Mouse (Mus musculus) hindbrain, embryonic 13.5 days (tissue): ENCODE results near the gene Mdh1. TPM values are rescaled to one million over a fixed set of nuclear protein-coding genes. Genes with fewer than 3 reads are reported as not detected.
"Not testable (repeated sequence)": the region's sequence is repeated elsewhere in the genome, so short reads cannot be mapped to it uniquely, and the experiment has no call there.

Experiments
- ATAC-seq: fragments of 200-750 bp; cut with Nextera tagmentation; 2 replicates; pipeline ENCODE4 v1.8.0; 2017; ENCODE audit warnings: moderate TSS enrichment; ENCODE audit not compliant: low FRiP score
- H3K27ac ChIP-seq: fragments of 300-500 bp; sonication (generic); 2 replicates; pipeline ENCODE4 v1.5.1; 2015; ENCODE audit warnings: inconsistent platforms, mild to moderate bottlenecking, moderate library complexity
- H3K27me3 ChIP-seq: fragments of 300-500 bp; sonication (generic); 2 replicates; pipeline ENCODE4 v1.6.1; 2015; ENCODE audit warnings: mild to moderate bottlenecking, inconsistent platforms
- H3K36me3 ChIP-seq: fragments of 300-500 bp; sonication (generic); 2 replicates; pipeline ENCODE4 v1.6.1; 2015; ENCODE audit warnings: mild to moderate bottlenecking, inconsistent platforms
- H3K4me1 ChIP-seq: fragments of 300-500 bp; sonication (generic); replicated peaks from 2 replicates; pipeline ENCODE4 v1.6.1; 2015; ENCODE audit warnings: inconsistent platforms
- H3K4me2 ChIP-seq: fragments of 300-500 bp; sonication (generic); 2 replicates; pipeline ENCODE4 v1.6.1; 2015; ENCODE audit warnings: inconsistent platforms, mild to moderate bottlenecking, moderate library complexity
- H3K4me3 ChIP-seq: fragments of 300-500 bp; sonication (generic); 2 replicates; pipeline ENCODE4 v1.5.1; 2015; ENCODE audit warnings: mild to moderate bottlenecking, inconsistent platforms
- H3K9ac ChIP-seq: fragments of 300-500 bp; sonication (generic); 2 replicates; pipeline ENCODE4 v1.6.1; 2015; ENCODE audit warnings: mild to moderate bottlenecking, inconsistent platforms
- H3K9me3 ChIP-seq: fragments of 300-500 bp; sonication (generic); 2 replicates; pipeline ENCODE4 v1.6.1; 2016; ENCODE audit warnings: inconsistent platforms
- WGBS: fragments of 180-500 bp; shearing (Covaris S2); methylation state at CpG from one replicate; pipeline ENCODE4 v1.1.7; 2015; 5-methylcytosine and 5-hydroxymethylcytosine counted together
- microRNA-seq: library from miRNA; unstranded; fragments of <30 nt; microRNA quantifications from one replicate; pipeline ENCODE4, GENCODE M21; 2016
- polyA plus RNA-seq: library from polyadenylated mRNA; unstranded; fragments of >200 nt; fragmentation: Nextera tagmentation; extraction: Ambion mirVana; gene quantifications from 2 replicates; pipeline ENCODE4 v1.2.1, GENCODE M21; 2015

The Mdh1 gene
- polyA plus RNA-seq, 1 experiment from 2014 or later, result 454 TPM

- Histone ChIP-seq H3K9ac (no peak overlapping the region), H3K36me3 (no peaks in the 10 kb centered on the region), H3K4me2 (no peak overlapping the region), H3K27ac (no peak overlapping the region), H3K9me3 (no peaks in the 10 kb centered on the region), H3K27me3 (no peaks in the 10 kb centered on the region), H3K4me1 (no peaks in the 10 kb centered on the region), H3K4me3 (no peak overlapping the region)
- WGBS, result 94% methylated on average over 2 of the region's 2 CpGs
- ATAC-seq, result no peak
These were observed 31.5 kb downstream of the Mdh1 start for GRCm38 (mm10) chr11:21540622-21541021.

DNA sequence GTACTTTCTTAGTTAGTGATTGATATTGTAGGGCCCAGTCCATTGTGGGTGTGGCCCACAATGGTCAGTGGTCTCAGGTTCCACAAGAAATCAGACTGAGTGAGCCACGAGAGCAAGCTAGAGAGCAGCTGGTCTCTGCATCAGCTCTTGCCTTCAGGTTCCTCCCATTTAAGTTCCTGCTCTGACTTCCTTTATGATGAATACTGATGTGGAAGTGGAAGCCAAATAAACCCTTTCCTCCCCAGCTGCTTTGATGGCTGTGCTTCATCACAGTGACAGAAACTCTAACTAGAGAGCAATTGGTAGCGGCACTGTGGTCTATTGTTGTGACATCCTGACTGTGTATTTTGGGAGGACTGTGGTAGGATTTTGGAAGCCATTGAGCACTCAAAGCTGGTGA lies 32.1 kb downstream of the Mdh1 start:
- Histone ChIP-seq H3K36me3 (no peaks in the 10 kb centered on the region), H3K27ac (no peak overlapping the region), H3K4me3 (no peak overlapping the region), H3K9ac (no peak overlapping the region), H3K4me1 (no peaks in the 10 kb centered on the region), H3K4me2 (no peak overlapping the region), H3K27me3 (no peaks in the 10 kb centered on the region), H3K9me3 (no peaks in the 10 kb centered on the region)
- ATAC-seq, result no peak
- 80% methylated on average over 2 of the region's 2 CpGs for WGBS

DNA sequence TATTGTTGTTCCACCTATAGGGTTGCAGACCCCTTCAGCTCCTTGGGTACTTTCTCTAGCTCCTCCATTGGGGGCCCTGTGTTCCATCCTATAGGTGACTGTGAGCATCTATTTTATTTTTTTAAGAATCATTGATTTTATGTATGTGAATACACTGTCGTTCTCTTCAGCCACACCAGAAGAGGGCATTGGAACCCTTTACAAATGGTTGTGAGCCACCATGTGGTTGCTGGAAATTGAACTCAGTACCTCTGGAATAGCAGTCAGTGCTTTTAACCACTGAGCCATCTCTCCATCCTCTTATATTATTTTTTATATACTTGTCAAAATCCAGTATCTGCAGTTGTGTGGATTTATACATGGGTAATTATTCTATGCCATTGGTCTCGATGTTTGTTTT lies 41.3 kb downstream of the Mdh1 start:
- not testable (repeated sequence) for H3K36me3 ChIP-seq, H3K4me3 ChIP-seq, ATAC-seq, H3K27ac ChIP-seq, H3K4me1 ChIP-seq, H3K4me2 ChIP-seq, H3K9me3 ChIP-seq, H3K27me3 ChIP-seq, H3K9ac ChIP-seq
- 91% methylated on average over 2 of the region's 2 CpGs for WGBS

DNA sequence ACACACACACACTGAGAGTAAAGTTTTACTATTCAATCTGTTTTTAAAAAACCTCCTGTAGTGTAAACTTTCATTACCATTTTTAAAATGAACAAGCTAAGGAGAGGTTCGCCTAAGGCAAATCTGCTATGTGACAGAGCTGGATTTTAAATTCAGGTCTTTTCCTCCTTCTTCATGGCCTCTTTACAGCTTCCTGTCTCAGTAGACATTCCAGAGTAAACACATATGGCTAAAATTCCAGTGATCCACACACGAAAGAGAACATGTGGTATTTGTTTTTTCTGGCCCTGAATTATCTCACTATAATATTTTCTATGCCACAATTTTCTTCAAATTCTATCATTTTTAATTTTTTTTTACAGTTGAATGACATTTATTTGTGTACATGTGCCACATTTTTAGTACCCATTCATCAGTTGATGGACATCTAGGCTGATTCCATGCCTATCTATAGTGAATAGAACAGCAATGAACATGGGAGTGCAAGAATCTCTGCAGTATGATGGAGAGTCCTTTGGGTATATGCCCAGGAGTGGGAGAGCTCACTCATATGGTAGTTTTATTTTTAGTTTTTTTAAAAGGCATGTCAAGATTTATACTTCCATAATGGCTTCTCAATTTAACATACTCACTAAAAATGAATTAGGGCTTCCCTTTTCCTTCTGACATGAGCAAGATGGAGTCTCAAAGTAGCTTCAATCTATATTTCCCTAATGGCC lies 43.3 kb downstream of the Mdh1 start:
- no peaks in the 10 kb centered on the region for H3K36me3 ChIP-seq
- no peak overlapping the region for H3K4me2 ChIP-seq

DNA sequence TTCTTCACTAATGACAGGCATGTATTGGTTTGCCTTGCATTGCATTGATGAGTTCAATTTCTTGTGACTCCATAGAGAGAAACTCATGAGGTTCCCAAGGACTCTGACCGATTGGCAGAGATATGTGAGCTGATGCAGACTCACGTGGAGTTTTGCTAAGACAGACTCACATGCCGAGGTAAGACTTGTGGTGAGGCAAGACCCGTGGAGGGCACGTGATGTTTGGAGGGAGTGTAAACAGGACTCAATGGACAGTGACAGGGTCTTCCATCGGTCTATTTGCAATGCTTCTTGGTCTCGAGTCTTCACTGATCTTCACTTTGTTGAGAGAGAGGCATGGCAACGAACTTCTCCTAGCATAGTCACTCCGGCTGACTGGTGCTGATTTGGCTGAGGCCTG lies 54.4 kb downstream of the Mdh1 start:
- Histone ChIP-seq H3K4me3 (no peak overlapping the region), H3K27me3 (no peaks in the 10 kb centered on the region), H3K27ac (no peak overlapping the region), H3K4me1 (no peaks in the 10 kb centered on the region), H3K9ac (no peak overlapping the region), H3K36me3 (no peaks in the 10 kb centered on the region), H3K9me3 (no peaks in the 10 kb centered on the region), H3K4me2 (no peak overlapping the region)
- no peak for ATAC-seq
- 94% methylated on average over 9 of the region's 9 CpGs for WGBS

More for the DNA sequence above, 43.3 kb downstream of the Mdh1 start:
- Histone ChIP-seq H3K4me1 (no peaks in the 10 kb centered on the region), H3K27ac (no peak overlapping the region), H3K4me3 (no peak overlapping the region), H3K9me3 (no peaks in the 10 kb centered on the region), H3K9ac (no peak overlapping the region), H3K27me3 (no peaks in the 10 kb centered on the region)
- 83% methylated on average over 2 of the region's 2 CpGs for WGBS
- ATAC-seq, result no peak

DNA sequence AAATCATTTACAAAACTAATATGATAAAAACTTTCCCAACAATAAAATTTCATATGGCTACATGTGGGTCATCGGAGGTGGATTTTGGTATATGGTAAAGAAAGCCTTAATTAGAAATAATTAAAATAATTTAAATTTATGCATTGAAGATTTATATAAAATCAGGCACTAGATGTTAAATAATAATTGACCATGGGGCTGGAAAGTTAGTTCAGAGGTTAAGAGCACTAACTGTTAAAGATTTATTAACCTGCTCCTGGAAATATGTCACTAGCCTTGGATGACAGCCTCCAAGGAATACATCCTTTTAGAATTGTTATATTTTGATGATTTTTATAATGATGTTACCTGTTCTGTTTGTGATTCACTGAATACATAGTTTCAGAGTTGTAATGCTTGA lies 55.8 kb downstream of the Mdh1 start:
- not testable (repeated sequence) for H3K27ac ChIP-seq, H3K27me3 ChIP-seq, H3K4me1 ChIP-seq, H3K9me3 ChIP-seq, H3K4me3 ChIP-seq, H3K9ac ChIP-seq, ATAC-seq, H3K4me2 ChIP-seq, H3K36me3 ChIP-seq
- 94% methylated on average over 1 of the region's 1 CpGs for WGBS

DNA sequence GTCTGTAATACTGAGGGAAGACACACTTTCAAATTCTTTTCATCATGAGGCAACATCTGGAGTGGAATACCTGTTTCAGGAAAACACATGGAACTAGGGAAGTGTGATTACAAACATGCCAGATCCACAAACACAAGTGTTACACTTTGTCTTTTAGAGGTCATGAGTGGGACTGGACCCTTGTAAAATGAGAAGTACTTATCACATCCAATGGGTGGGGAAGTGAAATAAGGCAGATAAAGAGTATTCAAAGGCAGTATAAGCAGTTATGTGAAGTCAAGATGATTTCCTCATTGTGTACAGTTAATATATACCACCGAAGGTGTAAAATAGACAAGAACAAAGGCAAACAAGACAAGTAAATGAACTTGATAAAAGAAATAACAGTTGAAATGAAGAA lies 61.6 kb downstream of the Mdh1 start:
- 94% methylated on average over 1 of the region's 1 CpGs for WGBS
- not testable (repeated sequence) for H3K4me1 ChIP-seq, H3K27me3 ChIP-seq, H3K9me3 ChIP-seq, H3K27ac ChIP-seq, H3K4me2 ChIP-seq, H3K36me3 ChIP-seq, H3K9ac ChIP-seq, ATAC-seq, H3K4me3 ChIP-seq

GRCm38 (mm10) chr11:21508713-21509112 lies 63.5 kb downstream of the Mdh1 start:
- H3K4me1 ChIP-seq, H3K9ac ChIP-seq, ATAC-seq, H3K4me2 ChIP-seq, H3K27ac ChIP-seq, H3K36me3 ChIP-seq, H3K4me3 ChIP-seq, H3K9me3 ChIP-seq, H3K27me3 ChIP-seq: not testable (repeated sequence)
- WGBS, result 92% methylated on average over 1 of the region's 1 CpGs

DNA sequence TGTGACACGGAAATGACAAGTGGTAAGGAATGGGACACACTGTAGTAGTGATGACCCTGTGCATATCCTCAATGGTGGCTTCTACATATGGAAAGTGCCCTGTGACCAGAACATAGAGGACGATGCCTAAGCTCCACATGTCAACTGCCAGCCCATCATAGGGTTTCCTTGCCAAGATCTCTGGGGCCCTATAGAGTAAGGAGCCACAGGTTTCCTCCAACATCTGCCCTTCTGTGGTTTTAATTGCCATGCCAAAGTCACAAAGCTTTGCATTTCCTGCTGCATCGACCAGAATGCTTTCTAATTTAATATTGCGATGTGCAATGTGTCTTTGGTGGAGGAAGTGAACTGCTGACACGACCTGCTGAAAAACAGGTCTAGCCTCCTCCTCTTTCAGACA lies 65.1 kb downstream of the Mdh1 start:
- WGBS, result 90% methylated on average over 5 of the region's 5 CpGs
- H3K27ac ChIP-seq, ATAC-seq: not testable (repeated sequence)

More for the DNA sequence above, 65.1 kb downstream of the Mdh1 start:
- H3K4me3 ChIP-seq, H3K4me1 ChIP-seq, H3K9ac ChIP-seq, H3K9me3 ChIP-seq, H3K4me2 ChIP-seq, H3K27me3 ChIP-seq, H3K36me3 ChIP-seq: not testable (repeated sequence)

Small RNAs within 50 kb of the gene (microRNA-seq; reads per million reads assigned to microRNA genes)
- gene Gm22990, result not detected

Other genes with a start within 250 kb of the Mdh1 start
- 65.0 and 71.6 TPM in 2 replicates for gene Ugp2, start 201.2 kb downstream of the Mdh1 start, polyA plus RNA-seq
- 10.1 and 11.8 TPM in 2 replicates for gene Wdpcp, start 132 bp downstream of the Mdh1 start, polyA plus RNA-seq